Mouse (Mus musculus): ENCODE results near the gene Dvl2. TPM values are rescaled to one million over a fixed set of nuclear protein-coding genes. Genes with fewer than 3 reads are reported as not detected.
A peak's percentile ranks its signal among the peaks of the same experiment; 100 is the strongest.
"Not testable (repeated sequence)": the region's sequence is repeated elsewhere in the genome, so short reads cannot be mapped to it uniquely, and the experiment has no call there.

Dvl2 gene
- polyA plus RNA-seq, 1 experiment from 2014 or later: 70.6 TPM

- not testable (repeated sequence) for H3K4me3 ChIP-seq; DNase-seq (ENCODE audit: low spot score); H3K9me3 ChIP-seq (replicated peaks); H3K27me3 ChIP-seq (ENCODE audit: low read depth, poor library complexity, severe bottlenecking); H3K27ac ChIP-seq
- 94% methylated on average over 2 of the region's 2 CpGs for WGBS
- Histone ChIP-seq H3K36me3 (peaks cover 31% of the 10 kb centered on the region), H3K4me1 (peaks cover 69% of the 10 kb centered on the region)
Measured at GRCm38 (mm10) chr11:70016177-70016576, 15.8 kb downstream of the Dvl2 start.

- Histone ChIP-seq H3K4me3 (peak within 1 kb of the TSS; percentile 81), H3K9me3 (replicated peaks) (no peaks in the 10 kb centered on the region), H3K27ac (peak within 1 kb of the TSS; percentile 96), H3K27me3 (ENCODE audit: low read depth, poor library complexity, severe bottlenecking) (no peaks in the 10 kb centered on the region), H3K36me3 (peaks cover 26% of the 10 kb centered on the region), H3K4me1 (peaks cover 74% of the 10 kb centered on the region)
- no peak for DNase-seq (ENCODE audit: low spot score)
- 81% methylated on average over 3 of the region's 3 CpGs for WGBS
Measured at GRCm38 (mm10) chr11:70016669-70017068, 16.3 kb downstream of the Dvl2 start, which contains the start of gene Dlg4. Gene Dlg4, plus strand, starts transcription at chr11:70016942.

DNA sequence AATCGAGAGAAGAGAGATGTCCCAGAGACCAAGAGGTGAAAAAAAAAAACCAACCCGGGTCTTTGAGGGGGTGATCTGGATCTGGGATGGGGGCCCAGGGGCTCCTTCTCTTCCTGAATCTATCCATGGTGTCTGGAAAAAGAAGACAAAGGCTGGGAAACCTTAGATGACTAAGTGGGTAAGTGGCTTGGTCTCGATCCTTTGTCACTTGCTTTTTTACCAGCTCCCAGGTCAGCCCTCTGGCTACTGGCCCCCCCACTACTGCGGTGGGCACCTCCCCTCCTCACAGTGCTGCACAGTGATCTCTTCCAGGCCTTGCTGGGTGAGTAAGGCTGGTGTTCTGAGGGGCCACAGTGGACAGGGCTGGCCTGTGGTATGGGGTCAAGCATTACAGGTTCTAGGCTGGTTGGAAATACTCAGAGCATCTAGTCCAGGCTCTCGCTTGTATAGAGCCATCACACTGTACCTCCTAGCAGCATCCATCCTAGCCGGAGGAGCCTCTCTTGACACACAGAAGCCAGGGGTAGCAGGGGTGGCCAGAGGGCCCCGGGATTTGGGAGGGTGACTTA lies 16.9 kb downstream of the Dvl2 start:
- Histone ChIP-seq H3K27me3 (ENCODE audit: low read depth, poor library complexity, severe bottlenecking) (no peaks in the 10 kb centered on the region), H3K9me3 (replicated peaks) (no peaks in the 10 kb centered on the region), H3K36me3 (peaks cover 20% of the 10 kb centered on the region), H3K4me3 (peak overlapping the region; percentile 81; the same call in 1 of the 2 replicates), H3K4me1 (peaks cover 78% of the 10 kb centered on the region), H3K27ac (peak overlapping the region; percentile 96)
- 47% methylated on average over 7 of the region's 7 CpGs for WGBS
- no peak for DNase-seq (ENCODE audit: low spot score)

- WGBS: 1% methylated on average over 24 of the region's 25 CpGs
- peaks cover 89% of the 10 kb centered on the region for H3K4me1 ChIP-seq
- peak overlapping the region; percentile 81 for H3K4me3 ChIP-seq
- peak; percentile 91 for DNase-seq (ENCODE audit: low spot score)
- peaks cover 9% of the 10 kb centered on the region for H3K36me3 ChIP-seq
- H3K27ac ChIP-seq: peak overlapping the region; percentile 96
- H3K27me3 ChIP-seq (ENCODE audit: low read depth, poor library complexity, severe bottlenecking): no peaks in the 10 kb centered on the region
- no peaks in the 10 kb centered on the region for H3K9me3 ChIP-seq (replicated peaks)
Measured at GRCm38 (mm10) chr11:70018131-70018990, 18.0 kb downstream of the Dvl2 start.

DNA sequence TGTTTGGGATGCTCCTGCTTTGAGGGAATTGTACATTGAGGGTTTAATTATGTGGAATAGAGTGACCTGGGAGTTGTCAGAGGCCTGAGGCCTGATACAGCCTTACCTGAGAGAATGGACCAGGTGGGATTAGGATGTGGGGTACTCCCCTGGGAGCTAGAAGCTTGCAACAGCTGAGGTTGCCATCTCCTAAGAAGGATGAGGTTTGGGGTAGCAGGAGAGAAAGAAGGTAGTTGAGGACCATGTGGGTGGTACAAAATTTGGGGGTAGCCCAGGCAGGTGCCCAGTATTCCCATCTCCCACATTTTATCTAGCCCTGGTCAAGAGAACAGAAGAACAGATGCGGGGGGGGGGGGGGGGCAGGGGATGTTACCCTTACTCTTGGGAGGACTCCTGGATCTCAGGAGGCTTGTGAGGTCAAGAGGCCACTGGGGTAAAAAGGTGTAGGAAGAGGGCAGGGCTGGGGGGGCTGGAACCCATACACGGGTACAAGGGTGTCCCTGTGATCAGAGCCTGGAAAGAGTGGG lies 19.2 kb downstream of the Dvl2 start:
- H3K9me3 ChIP-seq (replicated peaks): no peaks in the 10 kb centered on the region
- peaks cover 90% of the 10 kb centered on the region for H3K4me1 ChIP-seq
- no peaks in the 10 kb centered on the region for H3K27me3 ChIP-seq (ENCODE audit: low read depth, poor library complexity, severe bottlenecking)
- DNase-seq (ENCODE audit: low spot score): no peak
- 19% methylated on average over 2 of the region's 2 CpGs for WGBS
- no peaks in the 10 kb centered on the region for H3K36me3 ChIP-seq
- peak overlapping the region; percentile 96 for H3K27ac ChIP-seq
- H3K4me3 ChIP-seq: peak overlapping the region; percentile 81

- Histone ChIP-seq H3K4me3 (peak overlapping the region; percentile 81), H3K9me3 (replicated peaks) (no peaks in the 10 kb centered on the region), H3K36me3 (no peaks in the 10 kb centered on the region), H3K4me1 (peaks cover 87% of the 10 kb centered on the region), H3K27me3 (ENCODE audit: low read depth, poor library complexity, severe bottlenecking) (no peaks in the 10 kb centered on the region), H3K27ac (peak overlapping the region; percentile 96)
- DNase-seq (ENCODE audit: low spot score): peak; percentile 42
- WGBS: 18% methylated on average over 8 of the region's 8 CpGs
Measured at GRCm38 (mm10) chr11:70020022-70020631, 19.7 kb downstream of the Dvl2 start.

DNA sequence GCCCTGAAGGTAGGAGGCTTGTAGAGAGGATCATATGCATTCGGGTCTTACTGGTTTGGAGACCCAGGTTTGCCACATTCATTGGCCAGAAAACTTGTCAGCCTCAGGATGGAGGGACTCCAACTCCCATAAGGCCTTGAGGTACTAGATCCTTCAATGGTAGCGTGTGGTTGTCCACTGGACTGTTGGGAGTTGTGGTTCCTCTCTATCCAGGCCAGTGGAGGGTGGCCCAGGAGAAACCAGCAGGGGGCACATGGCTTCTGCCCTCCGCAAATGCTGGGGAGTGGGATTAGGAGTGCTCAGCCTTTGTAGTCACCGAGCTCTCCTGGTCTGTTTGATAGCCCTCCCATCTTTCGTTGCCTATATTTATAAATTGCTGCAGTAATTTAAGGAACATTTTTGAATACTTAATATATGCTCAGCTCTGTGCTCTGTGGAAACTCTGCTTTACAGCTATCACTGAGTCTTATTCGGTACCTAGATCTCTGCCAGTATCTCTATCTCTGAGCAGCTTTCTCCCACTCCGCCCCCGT lies 20.4 kb downstream of the Dvl2 start:
- Histone ChIP-seq H3K4me3 (peak overlapping the region; percentile 81), H3K36me3 (no peaks in the 10 kb centered on the region), H3K27me3 (ENCODE audit: low read depth, poor library complexity, severe bottlenecking) (no peaks in the 10 kb centered on the region), H3K27ac (peak overlapping the region; percentile 96), H3K4me1 (peaks cover 88% of the 10 kb centered on the region), H3K9me3 (replicated peaks) (no peaks in the 10 kb centered on the region)
- WGBS: under 1% methylated on average over 8 of the region's 8 CpGs
- peak; percentile 77 for DNase-seq (ENCODE audit: low spot score)

DNA sequence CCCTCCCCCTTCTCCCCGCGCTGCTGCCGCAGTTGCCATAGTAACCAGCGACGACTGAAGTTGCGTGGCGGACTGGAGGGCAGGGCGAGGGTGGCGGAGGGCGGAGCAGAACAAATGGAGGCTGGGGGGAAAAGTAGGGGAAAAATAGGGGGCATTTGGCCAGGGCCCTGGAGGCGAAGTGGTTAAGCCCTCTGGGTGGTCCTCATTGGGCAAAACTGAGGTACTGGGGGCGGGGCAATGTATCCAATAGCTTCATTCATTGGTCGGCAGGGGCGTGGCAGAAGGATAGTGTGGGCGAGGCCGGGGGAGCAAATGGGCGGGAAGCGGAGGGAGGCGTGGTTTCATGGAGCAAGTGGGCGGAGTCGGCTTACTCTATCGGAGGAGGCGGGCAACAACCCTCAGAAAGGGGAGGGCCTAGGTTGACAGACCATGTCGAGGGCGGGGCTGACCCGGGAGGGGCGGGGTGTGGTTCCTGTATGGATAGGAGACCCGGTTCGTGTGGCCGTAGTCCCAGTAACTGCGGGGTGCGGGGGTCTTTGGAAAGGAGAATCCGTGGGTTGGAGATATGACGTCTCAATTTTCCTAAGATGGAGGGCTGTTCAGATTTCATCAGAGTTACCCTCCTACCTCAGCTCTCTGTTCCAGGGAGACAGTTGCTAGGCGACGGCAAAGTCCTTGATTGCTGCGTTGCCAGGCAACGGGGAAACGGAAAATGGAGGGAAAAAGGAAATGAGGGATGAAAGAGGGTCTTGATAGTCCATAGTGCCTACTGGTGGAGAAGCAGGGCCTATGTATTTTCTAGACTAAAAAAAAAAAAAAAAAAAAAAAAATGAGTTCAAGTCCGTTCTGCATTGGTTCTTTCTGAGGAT lies 21.1 kb downstream of the Dvl2 start:
- WGBS: 2% methylated on average over 40 of the region's 40 CpGs
- Histone ChIP-seq H3K36me3 (no peaks in the 10 kb centered on the region), H3K27ac (peak overlapping the region; percentile 96), H3K27me3 (ENCODE audit: low read depth, poor library complexity, severe bottlenecking) (no peaks in the 10 kb centered on the region), H3K4me3 (peak overlapping the region; percentile 81), H3K4me1 (peaks cover 95% of the 10 kb centered on the region), H3K9me3 (replicated peaks) (no peaks in the 10 kb centered on the region)
- peak; percentile 98 for DNase-seq (ENCODE audit: low spot score)

GRCm38 (mm10) chr11:70023481-70024150 lies 23.2 kb downstream of the Dvl2 start:
- Histone ChIP-seq H3K36me3 (no peaks in the 10 kb centered on the region), H3K4me1 (peaks cover 95% of the 10 kb centered on the region), H3K27me3 (ENCODE audit: low read depth, poor library complexity, severe bottlenecking) (no peaks in the 10 kb centered on the region), H3K9me3 (replicated peaks) (no peaks in the 10 kb centered on the region), H3K4me3 (peak overlapping the region; percentile 53), H3K27ac (peak overlapping the region; percentile 63)
- 7% methylated on average over 21 of the region's 29 CpGs for WGBS
- peak; percentile 73 for DNase-seq (ENCODE audit: low spot score)

GRCm38 (mm10) chr11:70024151-70024514 lies 23.7 kb downstream of the Dvl2 start:
- Histone ChIP-seq H3K4me1 (peaks cover 95% of the 10 kb centered on the region), H3K27me3 (ENCODE audit: low read depth, poor library complexity, severe bottlenecking) (no peaks in the 10 kb centered on the region), H3K27ac (peak overlapping the region; percentile 63), H3K9me3 (replicated peaks) (no peaks in the 10 kb centered on the region), H3K4me3 (peak overlapping the region; percentile 53), H3K36me3 (no peaks in the 10 kb centered on the region)
- DNase-seq (ENCODE audit: low spot score): no peak
- WGBS: 18% methylated on average over 6 of the region's 6 CpGs

GRCm38 (mm10) chr11:70026689-70027088 lies 26.3 kb downstream of the Dvl2 start:
- Histone ChIP-seq H3K4me3 (peak overlapping the region; percentile 46), H3K4me1 (peaks cover 85% of the 10 kb centered on the region), H3K36me3 (peaks cover 17% of the 10 kb centered on the region), H3K9me3 (replicated peaks) (no peaks in the 10 kb centered on the region), H3K27me3 (ENCODE audit: low read depth, poor library complexity, severe bottlenecking) (no peaks in the 10 kb centered on the region), H3K27ac (peak overlapping the region; percentile 81)
- under 1% methylated on average over 19 of the region's 19 CpGs for WGBS
- peak; percentile 75 for DNase-seq (ENCODE audit: low spot score)
